Mouse (Mus musculus) right cerebral cortex, postnatal 10 days (tissue): ENCODE measurements around the gene Gm5460.

Experiments used
- DNase-seq, 2 experiments: peaks; one replicate each; pipeline ENCODE4 v3.0.0; 2021; ENCODE audit warnings: low spot score in 2 of 2

The Gm5460 gene

DNA sequence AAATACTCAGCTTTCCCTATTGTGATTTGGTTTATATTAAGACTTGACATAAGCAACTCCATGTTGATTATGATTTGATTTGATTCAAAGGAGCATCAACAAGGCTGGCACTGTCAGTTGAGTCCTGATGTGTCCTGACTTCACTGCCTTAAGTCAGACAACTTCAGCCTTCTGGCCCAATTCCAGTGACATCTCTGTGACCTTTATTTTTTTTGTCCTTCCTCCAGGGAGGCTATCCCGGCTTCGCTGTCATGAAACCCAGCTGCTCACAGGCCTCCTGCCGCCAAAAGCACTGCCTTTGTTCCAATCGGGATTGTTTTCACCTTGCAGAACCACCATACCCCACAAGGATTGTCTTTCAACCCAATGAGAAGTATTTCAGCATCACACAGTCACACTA, 58.8 kb downstream of the Gm5460 start:
- no peak for DNase-seq

GRCm38 (mm10) chr14:34077222-34077621, 60.7 kb downstream of the Gm5460 start:
- DNase-seq: no peak

GRCm38 (mm10) chr14:34078293-34078692, 61.7 kb downstream of the Gm5460 start:
- no peak for DNase-seq

DNA sequence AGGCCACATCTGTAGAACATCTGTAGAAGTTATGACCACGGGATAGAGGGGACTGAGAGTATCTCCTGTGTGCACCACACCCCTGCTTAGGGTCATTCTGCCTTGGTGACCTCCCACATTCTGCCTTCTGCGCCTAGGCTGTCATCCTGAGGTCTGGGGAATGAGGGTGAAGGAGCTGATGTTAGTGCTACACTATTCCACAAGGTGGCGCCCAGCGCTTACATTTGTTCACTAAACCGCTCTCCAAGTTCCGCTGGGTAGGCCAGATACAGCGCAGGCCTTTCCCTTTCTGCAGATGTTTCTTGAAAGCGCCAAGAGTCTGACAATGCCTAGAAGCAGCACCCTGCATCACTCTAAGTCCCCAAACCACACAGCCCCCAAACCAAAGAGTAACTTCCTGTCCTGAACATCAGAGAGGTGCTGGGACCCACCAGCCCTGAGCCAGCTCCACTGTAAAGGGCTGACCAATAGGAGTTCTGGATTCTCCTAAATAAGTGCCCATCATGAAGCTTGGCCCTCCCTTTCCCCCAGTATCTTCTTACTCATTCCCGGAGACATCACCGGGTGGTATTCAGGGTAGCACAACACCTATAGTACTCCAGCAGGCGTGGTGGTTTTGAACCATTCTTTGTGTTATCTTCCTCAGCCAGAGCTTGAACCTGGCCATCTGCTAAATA, 63.9 kb downstream of the Gm5460 start:
- peak; percentile 73 to 87 for DNase-seq

- DNase-seq: no peak
Observed at GRCm38 (mm10) chr14:34085731-34086130, 69.2 kb downstream of the Gm5460 start, which contains the start of gene Anxa8. Gene Anxa8, plus strand, starts transcription at chr14:34085981.

GRCm38 (mm10) chr14:34086806-34087205, 70.2 kb downstream of the Gm5460 start:
- no peak for DNase-seq

DNA sequence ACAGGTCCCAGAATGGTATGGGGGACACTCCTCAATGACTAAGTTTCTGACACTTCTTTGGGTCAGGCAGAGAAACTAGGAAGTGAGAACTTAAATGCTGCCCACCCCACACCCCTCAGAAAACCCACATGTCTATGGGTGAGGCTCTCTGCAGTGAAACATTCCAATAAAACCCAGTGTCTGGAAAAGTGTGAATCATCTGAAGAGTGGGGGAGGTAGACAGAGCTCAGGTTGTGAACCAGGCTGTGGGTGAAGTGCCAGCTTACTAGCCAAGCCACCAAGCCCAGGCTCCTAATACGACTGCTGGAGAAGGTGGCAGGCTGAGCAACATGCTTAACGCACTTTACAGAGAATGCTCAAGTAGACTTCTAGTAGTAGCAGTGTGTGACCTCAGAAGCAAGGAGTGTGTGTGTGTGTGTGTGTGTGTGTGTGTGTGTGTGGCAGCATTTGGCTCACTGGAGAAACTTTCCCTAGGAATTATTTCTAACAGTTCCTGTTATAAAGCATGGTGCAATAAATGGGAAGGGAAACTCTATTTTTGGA, 71.4 kb downstream of the Gm5460 start:
- no peak for DNase-seq

DNA sequence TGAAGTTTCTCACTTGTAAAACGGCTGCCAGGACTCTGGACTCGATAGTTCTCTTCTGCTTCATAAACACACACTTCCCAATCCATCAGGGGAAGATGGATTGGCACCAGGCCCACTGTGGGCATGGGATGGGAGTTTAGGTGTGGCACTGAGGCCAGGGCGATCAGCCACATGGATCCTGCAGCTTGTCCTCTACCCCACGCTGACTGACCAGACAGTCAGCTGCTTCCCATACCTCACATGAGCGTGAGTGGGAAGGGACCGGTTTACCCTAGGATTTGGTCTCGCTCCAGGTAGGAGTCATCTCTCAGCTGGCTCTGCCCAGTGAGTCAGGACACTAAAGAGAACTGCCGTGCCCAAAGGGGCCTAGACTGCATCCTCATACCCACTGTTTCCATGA, 73.2 kb downstream of the Gm5460 start:
- no peak for DNase-seq

DNA sequence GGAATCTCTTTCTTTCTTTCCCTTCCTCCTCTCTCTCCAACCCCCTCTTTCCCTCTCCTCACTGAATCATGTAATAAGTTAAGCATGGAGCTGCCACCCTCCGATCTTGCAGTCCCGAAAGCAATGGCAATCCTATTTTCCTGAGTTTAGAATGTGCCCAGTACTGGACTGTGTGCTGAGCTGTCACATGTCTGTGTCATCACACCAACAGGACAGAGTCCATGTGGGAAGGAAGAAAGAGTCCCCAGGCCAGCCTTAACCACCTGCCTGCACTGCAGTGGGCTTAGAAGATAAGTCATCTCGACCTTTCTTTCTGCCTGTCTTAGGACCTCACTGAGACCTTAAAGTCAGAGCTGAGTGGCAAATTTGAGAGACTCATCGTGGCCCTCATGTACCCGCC, 74.9 kb downstream of the Gm5460 start:
- DNase-seq: no peak

GRCm38 (mm10) chr14:34092856-34093255, 76.3 kb downstream of the Gm5460 start:
- no peak for DNase-seq

GRCm38 (mm10) chr14:34096161-34096560, 79.6 kb downstream of the Gm5460 start:
- no peak for DNase-seq
